Mouse (Mus musculus): ENCODE results near the gene Notch1.

The Notch1 gene

GRCm38 (mm10) chr2:26478685-26479205, 37.7 kb downstream of the Notch1 start:
- no peak for DNase-seq (ENCODE audit: low spot score)

- DNase-seq (ENCODE audit: low spot score) = no peak
Observed at GRCm38 (mm10) chr2:26477911-26478310, 38.6 kb downstream of the Notch1 start.

GRCm38 (mm10) chr2:26475505-26476430, 40.7 kb downstream of the Notch1 start:
- no peak for DNase-seq (ENCODE audit: low spot score)

- DNase-seq (ENCODE audit: low spot score) = no peak
Observed at GRCm38 (mm10) chr2:26474789-26475504, 41.5 kb downstream of the Notch1 start.

- no peak for DNase-seq (ENCODE audit: low spot score)
Observed at GRCm38 (mm10) chr2:26472312-26473090, 44.0 kb downstream of the Notch1 start.

GRCm38 (mm10) chr2:26471652-26472285, 44.7 kb downstream of the Notch1 start:
- DNase-seq (ENCODE audit: low spot score) = no peak

GRCm38 (mm10) chr2:26470967-26471366, 45.5 kb downstream of the Notch1 start:
- DNase-seq (ENCODE audit: low spot score) = no peak

- no peak for DNase-seq (ENCODE audit: low spot score)
Observed at GRCm38 (mm10) chr2:26468376-26468775, 48.1 kb downstream of the Notch1 start.

GRCm38 (mm10) chr2:26463412-26463811, 53.1 kb downstream of the Notch1 start:
- DNase-seq (ENCODE audit: low spot score) = no peak

- no peak for DNase-seq (ENCODE audit: low spot score)
Observed at GRCm38 (mm10) chr2:26462980-26463379, 53.5 kb downstream of the Notch1 start.

- no peak for DNase-seq (ENCODE audit: low spot score)
Observed at GRCm38 (mm10) chr2:26461667-26462066, 54.8 kb downstream of the Notch1 start.

GRCm38 (mm10) chr2:26460837-26461236, 55.6 kb downstream of the Notch1 start:
- no peak for DNase-seq (ENCODE audit: low spot score)

- DNase-seq (ENCODE audit: low spot score) = no peak
Observed at GRCm38 (mm10) chr2:26460097-26460646, 56.3 kb downstream of the Notch1 start.

GRCm38 (mm10) chr2:26459478-26459877, 57.0 kb downstream of the Notch1 start:
- no peak for DNase-seq (ENCODE audit: low spot score)

GRCm38 (mm10) chr2:26458402-26459124, 57.9 kb downstream of the Notch1 start:
- DNase-seq (ENCODE audit: low spot score) = no peak

GRCm38 (mm10) chr2:26449121-26450060, 67.1 kb downstream of the Notch1 start:
- peak; percentile 50 for DNase-seq (ENCODE audit: low spot score)

GRCm38 (mm10) chr2:26447451-26447850, 69.0 kb downstream of the Notch1 start:
- DNase-seq (ENCODE audit: low spot score) = no peak

GRCm38 (mm10) chr2:26446671-26447070, 69.8 kb downstream of the Notch1 start:
- DNase-seq (ENCODE audit: low spot score) = no peak

GRCm38 (mm10) chr2:26445666-26446445, 70.6 kb downstream of the Notch1 start:
- DNase-seq (ENCODE audit: low spot score) = no peak

Data from c-Kit-positive CD71-positive TER-119-positive erythroid progenitor cells, embryonic 14.5 days (primary cell).